Mouse (Mus musculus) brown adipose tissue, adult 24 weeks (tissue): ENCODE results near the gene Rpl37. TPM values are rescaled to one million over a fixed set of nuclear protein-coding genes. Genes with fewer than 3 reads are reported as not detected.
"Not testable (repeated sequence)": the region's sequence is repeated elsewhere in the genome, so short reads cannot be mapped to it uniquely, and the experiment has no call there.

ENCODE experiments used
- H3K27ac ChIP-seq: fragments of 200-500 bp; replicated peaks from 2 replicates; pipeline ENCODE4 v1.5.1; 2012; ENCODE audit warnings: low read depth, mild to moderate bottlenecking, low read length
- H3K4me1 ChIP-seq: fragments of 200-500 bp; 2 replicates; pipeline ENCODE4 v1.6.1; 2012; ENCODE audit warnings: low read length, mixed read lengths; ENCODE audit not compliant: control insufficient read depth, insufficient read depth, insufficient read length
- H3K4me3 ChIP-seq: fragments of 200-500 bp; 2 replicates; pipeline ENCODE4 v1.5.1; 2012; ENCODE audit warnings: low read depth, mild to moderate bottlenecking, low read length, moderate library complexity; ENCODE audit not compliant: insufficient read depth
- polyA plus RNA-seq: library from polyadenylated mRNA; stranded (reverse); fragments of >200 nt; gene quantifications from 2 replicates; pipeline ENCODE4 v1.2.4, GENCODE M21; 2012; ENCODE audit not compliant: missing spikeins, insufficient read depth, insufficient read length

The Rpl37 gene
- polyA plus RNA-seq, 1 experiment: 272 TPM

DNA sequence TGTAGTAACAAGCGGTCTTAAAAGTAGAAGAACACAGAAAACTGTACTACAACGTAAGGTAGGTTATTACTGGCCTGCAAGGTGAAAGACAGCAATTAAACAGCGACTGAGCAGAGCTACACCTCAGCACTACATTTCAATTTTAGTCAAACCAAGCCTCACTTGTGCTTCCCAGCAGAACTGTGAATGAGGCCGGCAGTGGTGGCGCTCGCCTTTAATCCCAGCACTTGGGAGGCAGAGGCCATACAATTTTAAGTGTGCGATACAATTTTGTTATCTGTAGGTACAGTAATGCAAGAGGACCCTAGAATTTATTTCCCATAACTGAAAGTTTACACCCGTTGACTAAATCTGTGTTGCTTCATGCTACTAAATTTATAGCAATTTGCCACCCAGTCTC is 1.3 kb upstream of the Rpl37 start:
- H3K4me1 ChIP-seq: peaks cover 8% of the 10 kb centered on the region; the same call in 1 of the 2 replicates
- H3K4me3 ChIP-seq: 0 out of 2 replicates have a peak overlapping the region, but pooled peaks have one; percentile 17
- no peak overlapping the region for H3K27ac ChIP-seq

- H3K27ac ChIP-seq: peak overlapping the region; percentile 81
- H3K4me1 ChIP-seq: peaks cover 8% of the 10 kb centered on the region; the same call in 1 of the 2 replicates
- peak overlapping the region; percentile 95 for H3K4me3 ChIP-seq
Observed at GRCm38 (mm10) chr15:5117031-5117601, 671 bp downstream of the Rpl37 start.

GRCm38 (mm10) chr15:5118626-5119025 is 2.2 kb downstream of the Rpl37 start:
- H3K4me1 ChIP-seq: peaks cover 8% of the 10 kb centered on the region; the same call in 1 of the 2 replicates
- H3K4me3 ChIP-seq: no peak overlapping the region
- no peak overlapping the region for H3K27ac ChIP-seq

- H3K4me1 ChIP-seq: peaks cover 8% of the 10 kb centered on the region; the same call in 1 of the 2 replicates
- H3K27ac ChIP-seq: no peak overlapping the region
- H3K4me3 ChIP-seq: no peak overlapping the region
Observed at GRCm38 (mm10) chr15:5119192-5119591, 2.7 kb downstream of the Rpl37 start.

DNA sequence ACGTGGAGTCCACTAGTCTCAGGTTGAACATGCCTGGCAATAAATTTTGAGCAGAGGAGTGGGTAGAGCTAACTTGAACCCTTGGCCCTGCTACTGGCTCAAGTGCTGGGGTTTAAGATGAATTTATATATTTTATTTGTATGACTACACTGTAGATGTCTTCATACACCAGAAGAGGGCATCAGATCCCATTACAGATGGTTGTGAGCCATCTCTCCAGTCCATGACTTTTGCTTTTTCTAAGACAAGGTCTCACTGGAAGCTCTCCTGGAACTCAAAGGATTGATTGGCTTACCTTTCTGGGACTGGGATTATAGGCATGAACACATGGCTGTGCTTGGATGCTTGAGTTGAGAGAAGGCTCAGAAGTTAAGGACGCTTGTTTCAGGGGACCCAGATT is 3.3 kb downstream of the Rpl37 start:
- Histone ChIP-seq H3K4me1 (peaks cover 8% of the 10 kb centered on the region; the same call in 1 of the 2 replicates), H3K4me3 (no peak overlapping the region), H3K27ac (peak overlapping the region; percentile 64; the same call in 1 of the 2 replicates)

GRCm38 (mm10) chr15:5121535-5122313 is 5.3 kb downstream of the Rpl37 start:
- no peak overlapping the region for H3K4me3 ChIP-seq
- 0 out of 2 replicates have a peak overlapping the region, but pooled peaks have one; percentile 38 for H3K27ac ChIP-seq
- peaks cover 6% of the 10 kb centered on the region; the same call in 1 of the 2 replicates for H3K4me1 ChIP-seq

- Histone ChIP-seq H3K4me1 (no peaks in the 10 kb centered on the region), H3K27ac (no peak overlapping the region), H3K4me3 (no peak overlapping the region)
Observed at GRCm38 (mm10) chr15:5126456-5126855, 10.0 kb downstream of the Rpl37 start.

- H3K27ac ChIP-seq: no peak overlapping the region
- H3K4me3 ChIP-seq: no peak overlapping the region
- H3K4me1 ChIP-seq: no peaks in the 10 kb centered on the region
Observed at GRCm38 (mm10) chr15:5127487-5127886, 11.0 kb downstream of the Rpl37 start.

DNA sequence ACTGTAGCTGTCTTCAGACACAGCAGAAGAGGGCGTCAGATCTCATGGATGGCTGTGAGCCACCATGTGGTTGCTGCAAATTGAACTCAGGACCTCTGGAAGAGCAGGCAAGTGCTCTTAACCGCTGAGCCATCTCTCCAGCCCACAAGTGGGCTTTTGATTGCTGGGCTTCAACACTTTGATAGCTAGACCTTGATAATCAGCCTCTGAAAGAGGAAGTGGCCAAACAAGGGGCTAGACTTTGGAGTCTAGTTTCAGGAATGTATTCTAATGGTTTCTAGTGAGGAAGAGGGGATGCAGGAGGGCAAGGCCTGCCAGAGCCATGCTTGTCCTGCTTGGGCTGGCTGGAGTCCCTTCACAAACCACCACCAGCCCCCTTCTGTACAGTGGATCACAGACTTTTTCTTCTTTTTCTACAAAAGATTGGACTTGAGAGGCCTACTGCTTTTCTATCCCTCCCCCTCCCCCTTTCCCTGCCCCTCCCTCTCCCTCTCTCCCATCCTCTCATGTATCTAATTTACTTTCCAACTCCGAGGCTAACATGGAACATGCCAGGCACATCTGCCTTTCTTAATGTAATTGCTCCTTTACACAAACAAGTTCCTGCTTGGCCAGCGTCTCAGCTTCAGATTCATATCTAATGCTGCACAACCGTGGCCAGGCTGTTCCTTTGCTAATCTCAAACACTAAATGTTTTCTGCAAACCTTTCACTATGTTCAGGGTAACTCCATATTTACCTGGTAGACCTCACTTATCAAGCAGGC is 11.9 kb downstream of the Rpl37 start:
- H3K4me3 ChIP-seq: no peak overlapping the region
- H3K4me1 ChIP-seq: no peaks in the 10 kb centered on the region
- no peak overlapping the region for H3K27ac ChIP-seq

- Histone ChIP-seq H3K4me1 (no peaks in the 10 kb centered on the region), H3K27ac (no peak overlapping the region), H3K4me3 (no peak overlapping the region)
Observed at GRCm38 (mm10) chr15:5129111-5129805, 12.8 kb downstream of the Rpl37 start.

- H3K27ac ChIP-seq, H3K4me1 ChIP-seq, H3K4me3 ChIP-seq: not testable (repeated sequence)
Observed at GRCm38 (mm10) chr15:5130887-5131668, 14.6 kb downstream of the Rpl37 start.

DNA sequence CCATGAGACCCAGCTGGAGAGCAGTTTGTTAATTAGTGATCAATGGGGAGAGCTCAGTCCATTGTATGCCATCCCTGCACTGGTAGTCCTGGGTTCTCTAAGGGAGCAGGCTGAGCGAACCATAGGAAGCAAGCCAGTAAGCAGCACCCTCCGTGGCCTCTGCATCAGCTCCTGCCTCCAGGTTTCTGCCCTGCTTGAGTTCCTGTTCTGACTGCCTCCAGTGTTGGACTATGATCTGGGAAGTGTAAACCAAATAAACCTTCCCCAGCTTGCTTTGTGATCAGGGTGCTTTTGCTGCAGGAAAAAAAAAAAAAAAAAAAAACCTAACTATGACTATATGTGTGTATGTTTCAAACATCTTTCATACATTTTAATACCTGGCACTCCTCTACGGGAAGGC is 16.9 kb downstream of the Rpl37 start:
- Histone ChIP-seq H3K27ac (no peak overlapping the region), H3K4me3 (no peak overlapping the region), H3K4me1 (no peaks in the 10 kb centered on the region)

DNA sequence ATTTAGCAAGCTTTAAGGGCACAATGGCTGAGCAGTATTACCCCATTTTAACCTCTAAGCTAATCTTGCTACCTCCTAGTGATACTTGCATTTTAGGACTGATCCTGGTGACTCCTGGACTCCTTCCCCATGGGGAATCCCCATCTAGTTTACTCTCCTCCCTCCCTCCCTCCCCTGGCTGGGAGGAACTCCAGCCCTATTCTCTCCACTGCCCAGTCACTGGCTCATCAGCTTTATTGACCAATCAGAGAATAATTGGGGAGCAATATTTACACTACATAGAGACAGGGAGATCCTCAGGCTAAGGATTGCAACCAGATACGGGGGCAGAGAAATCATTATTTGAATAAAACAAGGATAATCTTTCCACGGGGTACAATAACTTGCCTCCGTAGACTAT is 17.7 kb downstream of the Rpl37 start:
- Histone ChIP-seq H3K4me3 (no peak overlapping the region), H3K27ac (no peak overlapping the region), H3K4me1 (no peaks in the 10 kb centered on the region)

DNA sequence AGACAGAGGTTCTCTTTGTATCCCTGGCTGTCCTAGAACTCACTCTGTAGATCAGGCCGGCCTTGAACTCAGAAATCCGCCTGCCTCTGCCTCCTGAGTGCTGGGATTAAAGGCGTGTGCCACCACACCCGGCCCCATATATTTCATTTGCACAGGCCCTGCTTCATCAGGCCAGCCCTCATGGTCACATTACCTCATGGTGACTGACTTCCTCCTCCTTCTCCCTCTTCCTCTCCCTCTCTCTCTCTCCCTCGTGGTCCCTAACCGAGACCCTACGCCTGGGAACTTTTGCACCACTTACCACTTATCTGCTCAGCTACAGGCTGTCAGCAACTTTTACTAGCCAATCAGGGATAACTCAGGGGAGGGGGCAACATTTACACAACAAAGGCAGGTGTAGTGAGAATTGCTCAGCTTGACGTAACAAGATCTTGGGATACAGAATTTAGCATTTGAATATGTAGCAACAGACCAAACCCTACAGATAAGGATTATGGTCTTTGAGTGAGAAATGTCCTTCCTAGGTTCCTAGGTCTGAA is 18.6 kb downstream of the Rpl37 start:
- Histone ChIP-seq H3K27ac (no peak overlapping the region), H3K4me1 (no peaks in the 10 kb centered on the region), H3K4me3 (no peak overlapping the region)
